Mouse (Mus musculus): ENCODE data around the gene Polr2j. TPM values are rescaled to one million over a fixed set of nuclear protein-coding genes. Genes with fewer than 3 reads are reported as not detected.
"Not testable (repeated sequence)": the region's sequence is repeated elsewhere in the genome, so short reads cannot be mapped to it uniquely, and the experiment has no call there.

Gene Polr2j
- total RNA-seq, 2 experiments from 2014 or later: 63.9 to 80.0 TPM

DNA sequence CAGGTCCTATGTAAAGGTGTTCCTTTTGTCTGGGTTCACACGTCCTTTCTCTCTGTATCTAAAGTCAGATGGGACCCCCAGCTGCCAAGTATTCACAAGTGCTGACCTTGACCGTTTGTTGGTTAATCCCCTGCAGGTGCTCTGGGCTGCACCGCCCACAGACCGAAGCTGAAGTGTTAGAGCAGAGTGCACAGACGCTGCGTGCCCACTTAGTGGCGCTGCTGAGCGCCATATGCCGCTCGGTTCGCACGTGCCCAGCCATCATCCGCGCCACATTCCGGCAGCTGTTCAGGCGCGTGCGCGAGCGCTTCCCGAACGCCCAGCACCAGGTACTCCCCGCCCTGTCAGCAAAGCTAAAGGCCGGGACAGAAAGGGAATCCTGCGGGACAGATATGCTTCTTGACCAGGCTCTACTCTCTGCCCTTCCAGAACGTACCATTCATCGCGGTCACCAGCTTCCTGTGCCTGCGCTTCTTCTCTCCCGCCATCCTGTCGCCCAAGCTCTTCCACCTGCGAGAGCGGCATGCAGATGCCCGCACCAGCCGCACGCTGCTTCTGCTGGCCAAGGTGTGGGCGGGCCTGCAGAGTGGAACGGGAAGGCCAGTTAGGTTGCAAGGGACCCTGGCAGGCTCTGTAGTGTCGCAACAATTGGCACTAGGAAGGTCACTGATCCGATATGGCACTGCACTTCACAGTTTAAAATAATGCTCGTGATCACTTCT, 14.2 kb upstream of the Polr2j start:
- peak; percentile 71 to 77 for DNase-seq
- intact Hi-C loops (cut with DNase I): loop anchor here (2.0 kb wide), 1 partner anchor 85 kb away; no protein-coding TSS in a partner anchor

DNA sequence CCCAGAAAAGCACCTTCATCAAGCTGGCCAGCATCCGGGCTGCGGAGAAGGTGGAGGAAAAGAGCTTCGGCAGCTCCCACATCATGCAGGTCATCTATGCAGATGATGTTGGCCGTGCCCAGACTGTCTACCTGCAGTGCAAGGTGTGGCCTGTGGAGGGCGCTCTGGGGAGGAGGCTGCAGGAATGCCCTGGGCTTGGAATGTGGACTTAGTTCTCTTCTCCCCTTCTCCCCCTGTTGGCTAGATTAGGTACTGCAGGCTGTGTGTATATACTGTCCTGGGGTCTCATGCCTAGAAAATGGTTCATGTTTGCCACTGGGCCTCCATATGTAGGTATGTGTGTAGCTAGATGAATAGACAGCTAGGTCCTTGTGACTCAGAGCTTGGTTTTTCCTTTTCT, 11.9 kb upstream of the Polr2j start:
- intact Hi-C loops (cut with DNase I): no loop called here
- peak in 1 of 2 experiments; percentile 34 for DNase-seq

DNA sequence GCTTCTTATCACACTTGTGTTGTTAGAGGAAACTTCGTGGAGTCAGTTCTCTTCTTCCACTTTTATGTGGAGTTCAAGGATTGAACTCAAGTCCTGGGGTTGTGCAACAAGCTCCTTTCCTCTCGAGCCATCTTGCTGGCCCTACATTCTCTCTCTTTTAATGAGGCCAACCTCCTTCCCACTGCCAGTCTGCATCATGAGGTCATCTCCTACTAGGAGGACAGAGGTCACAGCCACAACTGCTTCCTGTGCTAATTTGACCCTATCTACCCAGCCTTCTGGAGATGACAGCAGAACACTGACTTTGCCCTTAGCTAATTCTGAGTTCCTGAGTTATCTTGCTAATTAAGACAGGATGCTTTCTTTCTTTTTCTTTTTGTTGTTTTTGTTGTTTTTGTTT, 7.9 kb upstream of the Polr2j start:
- intact Hi-C loops (cut with DNase I): no loop called here
- DNase-seq: no peak

DNA sequence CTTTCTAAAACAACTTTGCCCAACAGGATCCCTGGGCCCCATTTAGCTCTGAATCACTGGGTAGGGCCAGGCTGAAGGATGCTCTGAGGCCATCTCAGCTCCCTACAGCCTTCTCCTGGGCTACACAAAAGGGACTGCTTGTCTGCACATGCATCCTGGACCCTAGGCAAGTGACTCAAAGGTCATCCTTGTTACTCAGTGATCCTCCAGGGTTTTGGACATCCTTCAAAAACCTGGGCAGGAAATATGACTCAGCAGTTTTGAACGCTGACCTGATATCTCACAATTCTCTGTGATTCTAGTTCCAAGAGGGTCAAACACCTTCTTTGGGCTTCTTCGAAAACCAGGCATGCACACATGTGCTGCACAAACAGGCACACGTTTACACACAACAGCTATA, 7.4 kb upstream of the Polr2j start:
- no peak for DNase-seq
- intact Hi-C loops (cut with DNase I): no loop called here

DNA sequence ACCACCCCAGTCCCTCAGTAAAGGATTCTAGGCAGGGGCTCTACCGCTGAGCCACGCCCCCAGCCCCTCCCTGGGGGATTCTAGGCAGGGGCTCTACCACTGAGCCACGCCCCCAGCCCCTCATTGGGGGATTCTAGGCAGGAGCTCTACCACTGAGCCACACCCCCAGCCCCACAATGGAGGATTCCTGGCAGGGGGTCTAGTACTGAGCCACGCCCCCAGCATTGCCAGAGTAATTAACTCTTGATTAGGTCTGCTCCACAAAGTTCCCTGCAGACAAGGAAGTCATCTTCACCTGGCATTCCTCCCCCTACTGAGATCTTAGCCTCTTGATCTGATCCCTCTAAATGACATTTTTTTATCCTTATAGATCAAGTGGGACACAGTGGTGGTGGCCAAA, 2.9 kb upstream of the Polr2j start:
- DNase-seq; intact Hi-C loops (cut with DNase I): not testable (repeated sequence)

DNA sequence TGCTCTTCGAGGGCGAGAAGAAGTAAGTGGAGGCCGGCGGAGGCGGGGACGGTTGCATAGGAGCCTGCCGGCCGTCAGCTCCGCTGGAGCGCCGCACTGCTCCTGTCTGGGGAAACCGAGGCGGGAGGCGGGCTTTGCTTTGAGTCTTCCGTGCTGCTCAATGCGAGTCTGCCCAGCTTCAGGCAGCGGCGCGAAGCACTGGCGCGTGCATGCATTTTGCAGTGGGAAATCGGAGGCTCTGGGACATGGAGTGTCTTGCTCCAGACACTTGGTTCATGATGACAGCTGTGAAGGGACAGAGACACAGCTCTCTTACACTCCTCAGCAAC, 317 bp downstream of the Polr2j start:
- no peak for DNase-seq

DNA sequence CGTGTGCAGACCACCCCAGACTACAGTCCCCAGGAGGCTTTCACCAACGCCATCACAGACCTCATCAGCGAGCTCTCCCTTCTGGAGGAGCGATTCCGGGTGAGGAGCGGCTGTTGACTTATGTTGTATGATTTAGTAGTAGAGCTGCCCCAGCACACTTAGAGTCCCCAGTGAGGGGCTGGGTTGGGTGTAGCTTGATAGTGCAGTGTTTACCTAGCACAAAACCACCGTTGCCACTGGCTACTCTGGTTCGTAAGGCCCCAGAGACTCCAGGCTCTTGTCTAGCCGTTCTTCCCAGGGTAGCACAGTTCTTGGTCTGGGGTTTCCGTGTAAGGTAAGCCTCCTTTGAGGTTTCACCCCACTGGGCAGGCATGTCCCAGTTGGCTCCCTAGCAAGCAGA, 5.7 kb downstream of the Polr2j start:
- intact Hi-C loops (cut with DNase I): no loop called here

More for the DNA sequence above, 317 bp downstream of the Polr2j start:
- intact Hi-C loops (cut with DNase I): loop anchor here (1.0 to 5.0 kb wide), 2 partner anchors 19 to 71 kb away; no protein-coding TSS in a partner anchor

DNA sequence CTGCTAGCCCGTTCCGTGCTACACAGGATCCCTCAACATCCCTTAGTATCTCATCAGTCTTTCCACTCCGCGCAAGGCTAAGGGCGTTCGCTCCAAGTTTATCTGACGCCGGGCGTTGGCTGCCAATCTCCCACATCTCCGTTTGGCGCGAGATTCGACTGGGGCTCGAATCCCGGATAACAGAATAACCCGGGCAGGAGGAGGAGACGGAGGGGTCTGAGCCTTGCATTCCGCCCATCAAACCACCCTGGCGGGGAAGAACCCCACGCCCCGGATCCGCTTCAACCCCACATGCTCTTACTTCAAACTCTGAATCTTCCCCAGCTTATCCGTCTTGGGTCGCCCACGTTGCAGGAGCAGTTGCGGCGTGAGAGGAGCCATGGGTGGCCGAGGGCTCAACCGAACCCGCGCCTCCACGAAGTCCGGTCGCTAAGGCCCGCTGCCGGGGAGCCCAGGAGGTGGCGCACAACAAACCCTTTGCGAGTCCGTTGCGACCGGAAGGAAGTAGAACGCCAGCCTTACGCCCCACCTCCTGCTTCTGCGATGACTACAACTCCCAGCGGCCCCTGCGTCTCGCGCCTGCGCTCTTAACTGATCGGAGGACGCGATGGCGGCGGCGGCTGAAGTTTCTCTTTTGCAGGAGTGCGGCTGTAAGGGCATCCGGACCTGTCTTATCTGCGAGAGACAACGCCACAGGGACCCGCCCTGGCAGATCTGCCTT, 19.3 kb downstream of the Polr2j start, which contains the start of the genes Lrwd1 and Alkbh4:
Lrwd1 (minus strand) TSS at position 504 of the 721 bp plus-strand sequence.
Alkbh4 (plus strand) TSS at position 576 of the 721 bp plus-strand sequence.
- peak; percentile 98 for DNase-seq
- intact Hi-C loops (cut with DNase I): loop anchor here (1.0 kb wide), 2 partner anchors 18 to 51 kb away; no protein-coding TSS in a partner anchor

More for the DNA sequence above, 5.7 kb downstream of the Polr2j start:
- DNase-seq: no peak

DNA sequence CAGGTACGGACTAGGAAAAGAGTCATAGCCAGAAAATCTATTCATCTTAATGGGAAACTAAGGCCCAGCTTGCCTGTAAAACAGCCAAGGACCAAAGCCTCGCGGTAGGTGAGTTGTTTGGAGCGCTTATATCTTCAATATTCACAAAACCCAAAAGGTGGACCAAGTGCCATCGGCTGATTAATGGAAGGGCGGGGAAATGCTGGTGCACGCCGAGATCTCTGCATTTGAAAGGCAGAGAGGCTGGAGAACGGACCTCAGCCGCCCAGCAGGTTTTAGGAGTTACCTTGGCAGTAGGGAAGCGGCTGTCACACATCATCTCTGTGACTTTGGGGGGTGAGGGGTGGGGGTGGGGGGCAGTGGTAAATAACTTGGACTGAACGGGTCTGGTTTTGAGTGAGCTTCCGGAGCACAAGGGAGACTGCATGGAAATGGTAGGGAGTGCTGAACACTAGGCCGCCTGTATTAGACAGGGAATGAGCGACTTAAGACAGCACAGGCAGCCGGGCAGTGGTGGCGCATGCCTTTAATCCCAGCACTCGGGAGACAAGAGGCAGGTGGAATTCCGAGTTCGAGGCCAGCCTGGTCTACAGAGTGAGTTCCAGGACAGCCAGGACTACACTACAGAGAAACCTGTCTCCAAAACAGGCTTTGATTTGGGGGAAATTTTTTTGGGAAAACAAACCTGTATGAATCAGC, 20.0 kb downstream of the Polr2j start:
- no peak for DNase-seq
- intact Hi-C loops (cut with DNase I): loop anchor here (1.0 kb wide), 1 partner anchor 50 kb away; no protein-coding TSS in a partner anchor

DNA sequence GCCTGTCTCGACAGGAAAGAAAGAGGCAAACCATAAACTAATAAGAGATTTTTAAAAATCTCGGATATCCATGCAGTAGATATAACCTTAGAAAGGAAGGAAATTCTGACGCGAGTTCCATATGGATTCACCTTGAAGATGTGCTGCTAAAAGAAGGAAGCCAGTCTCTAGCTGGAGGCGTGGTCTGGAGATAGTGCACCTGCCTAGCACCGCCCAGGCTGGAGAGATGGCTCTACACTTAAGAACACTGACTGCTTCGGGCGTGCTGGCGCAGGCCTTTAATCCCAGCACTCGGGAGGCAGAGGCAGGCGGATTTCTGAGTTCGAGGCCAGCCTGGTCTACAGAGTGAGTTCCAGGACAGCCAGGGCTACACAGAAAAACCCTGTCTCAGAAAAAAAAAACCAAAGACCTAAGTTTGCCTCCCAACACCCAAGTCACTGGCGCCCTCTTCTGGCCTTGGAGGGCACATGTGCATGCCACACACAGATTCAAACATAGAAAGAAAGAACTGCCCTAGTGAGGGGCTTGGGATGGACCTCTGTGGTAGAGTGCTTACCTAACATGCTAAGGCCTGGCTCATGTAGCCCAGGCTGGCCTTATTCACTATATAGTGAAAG, 21.3 kb downstream of the Polr2j start:
- intact Hi-C loops (cut with DNase I): no loop called here
- DNase-seq: peak in 1 of 2 experiments; percentile 64

DNA sequence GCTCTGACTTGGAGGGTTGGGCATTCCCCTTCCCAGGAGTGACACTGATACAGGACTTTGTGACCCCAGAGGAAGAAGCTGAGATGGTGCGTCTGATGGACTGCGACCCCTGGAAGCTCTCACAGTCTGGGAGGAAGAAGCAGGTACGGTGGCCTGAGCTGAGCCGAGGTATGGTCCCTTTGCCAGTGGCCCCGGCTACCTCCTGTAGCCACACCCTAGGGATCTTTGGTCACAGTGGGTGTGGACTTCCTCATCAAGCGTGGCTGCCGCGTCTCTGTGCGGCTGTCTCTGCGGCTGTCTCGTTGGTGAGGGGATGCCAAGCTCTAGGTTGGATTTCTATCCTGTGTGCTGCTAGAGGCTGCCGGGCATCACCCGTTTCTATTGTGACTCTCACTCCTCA, 23.0 kb downstream of the Polr2j start:
- DNase-seq: no peak
- intact Hi-C loops (cut with DNase I): no loop called here

DNA sequence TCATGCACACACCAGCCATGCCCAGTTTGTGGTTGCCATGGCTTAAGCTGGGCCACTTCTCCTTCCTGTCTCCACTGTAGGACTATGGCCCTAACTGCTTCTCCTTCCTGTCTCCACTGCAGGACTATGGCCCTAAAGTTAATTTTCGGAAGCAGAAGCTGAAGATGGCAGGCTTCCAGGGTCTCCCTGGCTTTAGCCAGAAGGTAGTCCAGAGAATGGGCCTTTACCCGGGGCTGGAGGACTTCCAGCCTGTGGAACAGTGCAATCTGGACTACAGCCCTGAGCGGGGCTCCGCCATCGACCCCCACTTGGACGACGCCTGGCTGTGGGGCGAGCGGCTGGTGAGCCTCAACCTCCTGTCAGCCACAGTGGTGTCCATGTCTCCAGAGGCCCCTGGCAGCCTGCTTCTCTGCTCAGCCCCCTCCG, 23.6 kb downstream of the Polr2j start:
- DNase-seq: peak in 1 of 2 experiments; percentile 36
- intact Hi-C loops (cut with DNase I): no loop called here

DNA sequence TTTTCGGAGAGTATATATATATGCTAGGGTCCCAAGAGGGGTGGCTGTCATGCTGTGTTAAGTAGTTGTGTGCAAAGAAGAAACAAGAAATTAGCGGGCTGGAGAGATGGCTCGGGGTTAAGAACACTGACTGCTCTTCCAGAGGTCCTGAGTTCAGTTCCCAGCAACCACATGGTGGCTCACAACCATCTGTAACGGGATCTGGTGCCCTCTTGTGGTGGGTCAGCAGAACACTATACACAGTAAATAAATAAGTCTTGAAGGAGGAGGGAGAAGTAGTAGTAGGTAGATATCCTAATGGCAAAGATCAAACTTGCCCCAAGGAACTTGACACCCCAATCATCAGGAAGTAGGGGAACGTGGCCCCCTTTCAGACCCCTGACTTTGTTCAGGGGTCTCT, 26.3 kb downstream of the Polr2j start:
- DNase-seq: no peak
- intact Hi-C loops (cut with DNase I): no loop called here

DNA sequence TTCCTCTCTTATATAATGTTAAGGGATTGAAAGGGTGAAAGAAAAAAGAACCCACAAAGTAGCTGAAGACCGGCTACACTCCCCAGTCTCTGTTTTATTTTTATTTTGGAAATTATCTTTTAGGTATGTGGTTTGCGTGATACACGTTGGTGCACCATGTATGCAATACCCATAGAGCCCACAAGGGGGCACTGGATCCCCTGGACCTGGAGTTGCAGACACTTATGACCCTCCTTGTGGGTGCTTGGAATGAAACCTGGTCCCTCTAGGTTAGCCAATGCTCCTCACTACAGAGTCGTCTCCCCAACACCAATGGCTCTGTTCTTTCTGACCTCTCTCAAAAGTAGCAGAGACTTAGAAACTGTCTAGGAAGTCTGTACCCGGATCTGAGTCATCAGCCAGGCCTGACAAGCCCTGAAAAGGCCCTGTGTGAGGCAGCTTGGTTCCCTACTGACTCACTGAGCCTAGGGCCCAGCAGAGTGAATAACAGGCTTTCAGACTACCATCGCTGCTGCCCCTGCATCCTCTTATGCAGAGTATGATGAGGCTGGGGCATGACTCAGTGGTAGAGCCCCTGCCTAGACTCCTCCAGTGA, 26.8 kb downstream of the Polr2j start:
- no peak for DNase-seq
- intact Hi-C loops (cut with DNase I): no loop called here

DNA sequence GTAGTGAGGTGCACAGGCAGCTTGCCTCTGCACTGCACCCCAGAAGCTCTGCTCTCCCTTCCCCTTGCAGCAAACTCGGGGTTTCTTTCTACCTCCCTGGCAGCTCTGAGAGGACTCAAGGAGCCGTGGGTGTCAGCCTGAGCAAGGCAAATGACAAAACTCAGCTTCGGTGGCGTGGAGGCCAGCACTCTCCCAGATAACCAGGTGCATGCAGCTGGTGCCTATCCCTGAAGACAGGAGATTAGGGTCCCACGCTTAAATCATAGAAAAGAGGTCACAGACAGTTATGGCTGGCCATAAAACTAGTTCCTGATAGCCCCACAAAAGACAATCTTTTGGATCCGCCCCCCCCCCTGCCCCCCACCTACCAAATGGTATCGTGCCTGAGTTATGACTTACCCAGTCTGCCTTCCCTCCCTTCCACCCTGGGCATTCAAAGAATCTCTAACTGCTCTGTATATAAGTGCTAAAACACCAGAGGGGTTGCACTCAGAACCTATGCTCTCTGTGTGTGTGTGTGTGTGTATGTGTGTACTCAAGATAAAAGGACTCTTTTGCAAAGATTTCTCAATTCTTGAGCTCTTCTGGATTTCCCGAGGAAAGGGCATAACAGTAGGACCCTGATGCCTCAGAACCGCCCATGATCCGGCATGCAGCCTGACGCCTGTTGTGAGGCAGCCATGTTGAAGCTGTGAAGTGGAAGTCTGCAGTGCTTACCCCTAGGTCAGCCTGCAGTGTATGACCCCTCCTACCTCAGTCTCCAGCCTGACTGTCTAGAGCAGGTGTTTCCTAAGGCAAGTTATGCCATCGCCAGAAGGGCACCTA, 28.4 kb downstream of the Polr2j start:
- intact Hi-C loops (cut with DNase I): no loop called here
- peak; percentile 56 to 66 for DNase-seq

DNA sequence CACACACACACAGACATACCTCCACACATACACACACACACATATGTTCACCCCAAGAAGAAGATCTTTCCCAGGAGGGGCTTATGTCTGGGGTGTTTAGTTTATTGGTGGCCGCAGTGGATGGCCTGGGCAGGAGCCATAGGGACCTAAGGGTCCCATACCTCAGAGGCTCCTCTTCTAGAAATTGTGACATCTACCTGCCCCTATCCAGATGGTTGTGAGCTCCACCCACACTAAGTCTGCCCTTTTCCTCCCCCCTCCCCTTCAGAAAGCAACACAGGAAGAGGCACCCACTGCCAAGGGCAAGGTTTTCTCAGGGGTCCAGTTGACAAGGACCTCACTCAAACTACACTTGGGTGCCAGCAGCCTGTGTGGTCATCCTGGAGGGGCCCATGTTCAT, 30.5 kb downstream of the Polr2j start:
- no peak for DNase-seq
- intact Hi-C loops (cut with DNase I): no loop called here

DNA sequence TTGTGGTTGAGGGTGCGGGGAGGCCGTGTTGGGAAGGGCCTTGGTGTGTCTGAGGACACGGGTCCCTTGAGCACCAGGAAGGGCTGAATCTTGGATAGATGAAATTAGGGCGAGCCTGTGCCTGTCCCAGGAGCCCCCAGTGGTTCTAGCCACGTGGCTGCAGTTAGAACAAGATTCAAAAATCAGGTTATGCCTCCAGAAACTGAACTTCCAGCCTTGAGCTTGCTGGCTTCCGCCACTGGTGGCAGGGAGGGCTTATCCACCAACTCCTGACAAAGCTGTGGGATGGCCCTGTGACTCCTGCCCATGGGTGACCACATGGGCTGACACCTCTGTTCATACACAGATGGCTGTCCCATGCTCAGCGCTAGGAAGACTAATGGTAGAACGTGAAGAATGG, 31.3 kb downstream of the Polr2j start:
- DNase-seq: no peak
- intact Hi-C loops (cut with DNase I): no loop called here

DNA sequence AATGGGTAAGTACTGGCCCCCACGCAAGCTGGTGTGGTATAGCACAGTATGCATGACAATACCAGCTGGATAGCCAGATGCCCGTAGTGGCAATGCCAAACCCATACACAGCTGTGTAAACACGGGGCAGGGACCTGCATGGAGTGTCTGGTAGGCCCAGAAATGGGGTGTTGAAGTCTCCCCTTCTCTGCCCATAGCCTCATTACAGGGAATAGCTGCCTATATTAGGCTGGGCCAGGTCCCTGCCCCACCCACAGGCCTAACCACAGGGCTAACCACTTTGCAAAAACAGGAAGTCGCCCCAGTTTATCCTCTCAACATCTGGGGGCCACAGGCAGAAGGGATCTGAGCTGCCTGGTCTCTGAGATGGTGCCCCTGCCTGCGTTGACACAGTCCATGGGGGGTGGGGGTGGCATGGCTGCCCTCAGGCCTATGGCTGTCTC, 32.7 kb downstream of the Polr2j start:
- not testable (repeated sequence) for DNase-seq

DNA sequence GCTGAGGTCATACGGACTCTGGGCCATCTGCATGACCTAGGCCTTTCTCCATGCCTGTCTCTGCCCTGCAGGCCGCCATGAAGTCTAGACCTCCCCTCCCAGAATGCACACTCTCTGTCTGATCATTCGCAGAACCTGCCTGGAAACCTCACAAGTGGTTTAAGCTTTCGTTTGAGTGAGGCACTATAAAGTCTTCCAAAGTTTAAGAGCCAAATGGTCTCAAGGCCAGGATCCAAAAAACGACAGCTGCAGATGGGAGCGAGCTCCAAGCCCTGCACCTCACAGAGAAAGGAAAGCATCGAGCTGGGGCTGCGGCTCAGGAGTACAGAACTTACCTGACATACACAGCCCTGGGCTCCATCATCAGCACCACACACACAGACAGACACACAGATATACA, 35.9 kb downstream of the Polr2j start:
- intact Hi-C loops (cut with DNase I): no loop called here
- peak; percentile 67 to 70 for DNase-seq

More for the DNA sequence above, 32.7 kb downstream of the Polr2j start:
- intact Hi-C loops (cut with DNase I): not testable (repeated sequence)
